Mouse (Mus musculus) cerebellum, adult 2 months (tissue): Measurements from ENCODE around the gene Lrrc29. TPM values are rescaled to one million over a fixed set of nuclear protein-coding genes. Genes with fewer than 3 reads are reported as not detected.
A peak's percentile ranks its signal among the peaks of the same experiment; 100 is the strongest.

Source experiments
- DNase-seq, 2 experiments: peaks; one replicate each; pipeline ENCODE4 v3.0.0; 2021
- H3K27ac ChIP-seq: fragments of 200-500 bp; 2 replicates; pipeline ENCODE4 v1.5.1; 2012; ENCODE audit warnings: low read length, control low read depth, inconsistent platforms; ENCODE audit not compliant: insufficient read depth
- H3K27me3 ChIP-seq: fragments of 200-500 bp; 2 replicates; pipeline ENCODE4 v1.6.1; 2012; ENCODE audit warnings: inconsistent platforms, mild to moderate bottlenecking, low read length, moderate library complexity; ENCODE audit not compliant: control insufficient read depth, insufficient read depth
- H3K4me1 ChIP-seq: fragments of 200-500 bp; 2 replicates; pipeline ENCODE4 v1.6.1; 2011; ENCODE audit warnings: low read length; ENCODE audit not compliant: control insufficient read depth, insufficient read depth
- H3K4me3 ChIP-seq: fragments of 200-500 bp; replicated peaks from 2 replicates; pipeline ENCODE3; 2011; ENCODE audit warnings: mild to moderate bottlenecking, low read depth, low read length, control low read depth; ENCODE audit not compliant: insufficient read depth
- CTCF ChIP-seq: fragments of 200-500 bp; IDR thresholded peaks from 2 replicates; pipeline ENCODE4 v1.5.1; 2011; ENCODE audit warnings: low read depth, mild to moderate bottlenecking, control low read depth, low read length, moderate library complexity, borderline replicate concordance; ENCODE audit not compliant: insufficient read depth
- POLR2A ChIP-seq: fragments of 200-500 bp; IDR thresholded peaks from 2 replicates; pipeline ENCODE4 v1.6.1; 2011; ENCODE audit warnings: low read length, control low read depth, borderline replicate concordance; ENCODE audit not compliant: insufficient read depth
- WGBS: fragments of 180-500 bp; shearing (Covaris S2); methylation state at CpG from one replicate; pipeline ENCODE4 v1.1.7; 2018; 5-methylcytosine and 5-hydroxymethylcytosine counted together
- polyA plus RNA-seq: library from polyadenylated mRNA; depleted of rRNA; stranded (reverse); fragments of >200 nt; gene quantifications from 2 replicates; pipeline ENCODE4 v1.2.3, GENCODE M21; 2012

Gene Lrrc29
- polyA plus RNA-seq, 1 experiment = 5.0 TPM

DNA sequence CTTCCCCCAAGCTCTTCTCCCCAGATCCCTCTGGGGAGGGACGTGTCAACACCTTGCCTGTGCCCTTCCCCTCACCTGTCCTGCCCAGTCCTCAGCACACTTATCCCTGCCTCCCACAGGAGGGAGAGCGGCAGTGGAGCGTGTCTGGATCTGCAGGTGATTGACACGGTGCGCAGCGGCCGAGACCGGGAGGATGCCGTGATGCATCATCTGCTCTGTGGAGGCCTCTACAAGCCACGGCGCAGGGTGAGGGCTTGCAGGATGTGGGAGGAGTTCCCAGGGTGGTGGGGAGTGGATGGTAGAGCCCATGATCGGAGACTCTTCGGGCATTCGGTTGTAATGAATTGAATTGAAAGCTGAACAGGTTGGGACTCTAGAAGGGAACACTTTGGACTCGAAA is 33.1 kb upstream of the Lrrc29 start:
- H3K27me3 ChIP-seq = no peaks in the 10 kb centered on the region
- H3K27ac ChIP-seq = no peak overlapping the region
- no peak overlapping the region for H3K4me3 ChIP-seq
- TF ChIP-seq CTCF (no peak), POLR2A (no peak)
- 61% methylated on average over 15 of the region's 15 CpGs for WGBS
- peaks cover 14% of the 10 kb centered on the region for H3K4me1 ChIP-seq
- no peak for DNase-seq

DNA sequence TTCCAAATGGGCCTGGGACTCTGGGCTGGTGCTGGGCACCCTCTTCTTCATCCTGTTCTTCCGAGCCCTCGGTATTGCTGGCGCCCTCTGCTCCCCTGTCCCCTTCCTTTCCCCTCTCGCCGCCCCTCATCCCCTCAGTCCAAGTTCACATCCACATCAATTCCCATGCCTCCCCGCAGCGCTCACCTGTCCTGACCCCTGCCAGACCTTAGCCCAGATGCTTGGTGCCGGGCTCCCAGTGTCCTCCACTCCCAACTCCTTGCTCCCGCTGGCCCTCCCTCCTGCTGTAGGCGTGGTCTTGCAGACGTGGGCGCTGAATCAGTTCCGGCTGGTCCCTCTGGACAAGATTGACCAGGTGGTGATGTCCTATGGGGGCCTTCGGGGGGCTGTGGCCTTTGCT is 30.6 kb upstream of the Lrrc29 start:
- TF ChIP-seq POLR2A = no peak
- no peak for TF ChIP-seq CTCF
- no peaks in the 10 kb centered on the region for H3K27me3 ChIP-seq
- 80% methylated on average over 14 of the region's 14 CpGs for WGBS

GRCm38 (mm10) chr8:105355179-105356024 is 29.3 kb upstream of the Lrrc29 start:
- no peaks in the 10 kb centered on the region for H3K27me3 ChIP-seq
- H3K27ac ChIP-seq = 0 out of 2 replicates have a peak overlapping the region, but pooled peaks have one; percentile 12
- no peak overlapping the region for H3K4me3 ChIP-seq
- no peak for TF ChIP-seq CTCF
- no peak for TF ChIP-seq POLR2A
- no peak for DNase-seq
- WGBS = 62% methylated on average over 26 of the region's 26 CpGs
- H3K4me1 ChIP-seq = peaks cover 23% of the 10 kb centered on the region

More for the DNA sequence above, 30.6 kb upstream of the Lrrc29 start:
- H3K4me1 ChIP-seq = peaks cover 23% of the 10 kb centered on the region
- H3K4me3 ChIP-seq = no peak overlapping the region
- no peak overlapping the region for H3K27ac ChIP-seq
- DNase-seq = no peak

GRCm38 (mm10) chr8:105354549-105354948 is 28.5 kb upstream of the Lrrc29 start:
- H3K4me1 ChIP-seq = peaks cover 23% of the 10 kb centered on the region
- TF ChIP-seq CTCF (no peak), POLR2A (no peak)
- no peak overlapping the region for H3K4me3 ChIP-seq
- no peak overlapping the region for H3K27ac ChIP-seq
- H3K27me3 ChIP-seq = no peaks in the 10 kb centered on the region
- WGBS = 69% methylated on average over 4 of the region's 4 CpGs
- no peak for DNase-seq

DNA sequence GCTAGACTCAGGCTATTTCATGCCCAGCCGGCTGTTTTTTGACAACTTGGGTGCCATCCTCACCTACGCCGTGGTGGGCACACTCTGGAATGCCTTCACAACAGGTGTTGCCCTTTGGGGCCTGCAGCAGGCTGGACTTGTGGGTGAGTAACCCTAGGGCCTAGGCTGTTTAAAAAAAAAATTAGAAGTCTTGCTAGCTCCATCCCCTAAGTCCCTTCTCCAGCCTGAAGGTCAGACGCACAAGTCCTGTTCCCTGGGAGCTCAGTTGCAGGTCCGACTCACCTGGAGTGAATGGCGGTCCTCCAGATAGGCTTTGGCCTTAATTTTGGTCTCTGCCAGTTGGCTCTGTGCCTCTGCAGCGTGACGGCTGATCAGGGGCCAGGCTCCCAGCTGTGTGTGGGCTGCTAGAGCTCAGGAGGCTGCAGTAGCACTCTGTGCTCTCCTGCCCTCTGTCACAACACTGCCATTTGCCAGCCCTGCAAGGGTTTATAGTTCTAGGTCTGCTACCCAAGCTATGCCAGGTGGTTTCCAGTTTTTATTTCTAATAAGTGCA is 27.6 kb upstream of the Lrrc29 start:
- H3K27me3 ChIP-seq = no peaks in the 10 kb centered on the region
- peak; percentile 73 to 74 for DNase-seq
- H3K4me3 ChIP-seq = no peak overlapping the region
- TF ChIP-seq POLR2A (no peak), CTCF (no peak)
- peak overlapping the region; percentile 4; the same call in 1 of the 2 replicates for H3K27ac ChIP-seq
- WGBS = 7% methylated on average over 8 of the region's 8 CpGs
- peaks cover 23% of the 10 kb centered on the region for H3K4me1 ChIP-seq

GRCm38 (mm10) chr8:105350186-105350585 is 24.1 kb upstream of the Lrrc29 start:
- 11% methylated on average over 7 of the region's 7 CpGs for WGBS
- Histone ChIP-seq H3K4me1 (peaks cover 15% of the 10 kb centered on the region), H3K27ac (peak overlapping the region; percentile 68), H3K4me3 (peak overlapping the region; percentile 82), H3K27me3 (no peaks in the 10 kb centered on the region)
- peak in 1 of 2 experiments; percentile 38 for DNase-seq
- TF ChIP-seq POLR2A = no peak

GRCm38 (mm10) chr8:105349096-105349771 is 23.2 kb upstream of the Lrrc29 start:
- Histone ChIP-seq H3K27ac (peak overlapping the region; percentile 62), H3K27me3 (no peaks in the 10 kb centered on the region), H3K4me1 (peaks cover 10% of the 10 kb centered on the region), H3K4me3 (peak overlapping the region; percentile 82)
- peak; percentile 66 to 74 for DNase-seq
- 1% methylated on average over 47 of the region's 48 CpGs for WGBS
- TF ChIP-seq POLR2A = no peak
- TF ChIP-seq CTCF = no peak
